Mouse (Mus musculus): ENCODE results near the gene Mex3a. TPM values are rescaled to one million over a fixed set of nuclear protein-coding genes. Genes with fewer than 3 reads are reported as not detected.

Mex3a gene
- polyA plus RNA-seq, 1 experiment from 2014 or later = 18.6 TPM

DNA sequence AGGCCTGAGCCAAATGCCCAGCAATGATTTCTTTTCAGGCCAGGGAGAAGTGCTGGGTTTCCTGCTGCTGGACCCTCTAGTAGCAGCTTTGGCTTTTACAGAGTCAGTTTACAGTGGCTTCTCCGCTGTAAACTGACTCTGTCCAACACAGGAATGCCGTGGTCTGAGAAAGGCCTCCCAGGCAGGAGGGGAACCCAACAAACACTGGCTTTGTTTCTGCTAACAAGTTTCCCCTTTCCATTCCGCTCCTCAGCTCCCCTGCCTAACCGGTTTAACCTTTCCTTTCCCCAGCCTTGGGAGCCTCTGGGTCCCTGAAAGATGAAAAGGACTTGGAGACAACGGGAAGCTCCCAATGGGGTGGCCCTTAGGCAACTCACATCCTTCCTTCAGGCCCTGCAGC, 58.1 kb downstream of the Mex3a start:
- no peak for ATAC-seq (ENCODE audit: low FRiP score, low TSS enrichment)
- H3K4me2 ChIP-seq (replicated peaks; ENCODE audit: low read depth, low read length) = no peak overlapping the region
- H3K27me3 ChIP-seq (ENCODE audit: insufficient read depth, low read length) = no peaks in the 10 kb centered on the region
- H3K4me3 ChIP-seq (ENCODE audit: low read length) = no peak overlapping the region
- H3K9ac ChIP-seq (replicated peaks; ENCODE audit: low read length) = 0 out of 2 replicates have a peak overlapping the region, but pooled peaks have one; percentile 3
- H3K36me3 ChIP-seq (ENCODE audit: insufficient read depth, low read length) = peaks cover 31% of the 10 kb centered on the region
- H3K4me1 ChIP-seq (ENCODE audit: insufficient read depth, low read length) = peaks cover 20% of the 10 kb centered on the region
- no peaks in the 10 kb centered on the region for H3K9me3 ChIP-seq (ENCODE audit: low read length)
- WGBS = 18% methylated on average over 5 of the region's 5 CpGs
- peak overlapping the region; percentile 7 for H3K27ac ChIP-seq (ENCODE audit: low read length)

MicroRNAs within 50 kb of the gene (microRNA counts, 519-probe panel; counts per million panel counts)
- 104 counts per million, percentile 35 among the panel's probes with 10 or more counts for microRNA mmu-miR-1905

Small RNA genes within 50 kb of the gene (microRNA-seq; reads per million reads assigned to microRNA genes)
- gene Mir1905 = not detected

Other genes starting within 250 kb of the Mex3a start
- gene Gm38392, start 245.2 kb upstream of the Mex3a start, polyA plus RNA-seq (2015; fragmentation: Nextera tagmentation; extraction: Ambion mirVana) = 0.15 and 2.2 TPM in 2 replicates
- 12.3 and 15.3 TPM in 2 replicates for gene Tsacc, start 235.4 kb upstream of the Mex3a start, polyA plus RNA-seq (2015; fragmentation: Nextera tagmentation; extraction: Ambion mirVana)
- 575 and 599 TPM in 2 replicates for gene Cct3, start 235.3 kb upstream of the Mex3a start, polyA plus RNA-seq (2015; fragmentation: Nextera tagmentation; extraction: Ambion mirVana)
- 273 and 278 TPM in 2 replicates for gene Glmp, start 207.4 kb upstream of the Mex3a start, polyA plus RNA-seq (2015; fragmentation: Nextera tagmentation; extraction: Ambion mirVana)
- gene Tmem79, start 196.2 kb upstream of the Mex3a start, polyA plus RNA-seq (2015; fragmentation: Nextera tagmentation; extraction: Ambion mirVana) = 7.8 and 7.9 TPM in 2 replicates
- gene Smg5, start 196.1 kb upstream of the Mex3a start, polyA plus RNA-seq (2015; fragmentation: Nextera tagmentation; extraction: Ambion mirVana) = 54.7 and 61.8 TPM in 2 replicates
- gene Paqr6, start 167.8 kb upstream of the Mex3a start, polyA plus RNA-seq (2015; fragmentation: Nextera tagmentation; extraction: Ambion mirVana) = 19.1 and 22.1 TPM in 2 replicates
- 0.22 and 0.71 TPM in 2 replicates for gene Bglap3, start 159.7 kb upstream of the Mex3a start, polyA plus RNA-seq (2015; fragmentation: Nextera tagmentation; extraction: Ambion mirVana)
- gene Bglap2, start 153.7 kb upstream of the Mex3a start, polyA plus RNA-seq (2015; fragmentation: Nextera tagmentation; extraction: Ambion mirVana) = not detected in 2 replicates
- gene Bglap, start 147.9 kb upstream of the Mex3a start, polyA plus RNA-seq (2015; fragmentation: Nextera tagmentation; extraction: Ambion mirVana) = 0.56 TPM in 1 of 2 replicates, not detected in the other
- gene Pmf1, start 122.1 kb upstream of the Mex3a start, polyA plus RNA-seq (2015; fragmentation: Nextera tagmentation; extraction: Ambion mirVana) = 144 and 152 TPM in 2 replicates
- 21.7 and 22.2 TPM in 2 replicates for gene Slc25a44, start 107.3 kb upstream of the Mex3a start, polyA plus RNA-seq (2015; fragmentation: Nextera tagmentation; extraction: Ambion mirVana)
- gene Sema4a, start 71.2 kb upstream of the Mex3a start, polyA plus RNA-seq (2015; fragmentation: Nextera tagmentation; extraction: Ambion mirVana) = 19.6 and 25.3 TPM in 2 replicates
- 89.9 and 100 TPM in 2 replicates for gene Lmna, start 22.4 kb upstream of the Mex3a start, polyA plus RNA-seq (2015; fragmentation: Nextera tagmentation; extraction: Ambion mirVana)
- gene Rab25, start 15.9 kb downstream of the Mex3a start, polyA plus RNA-seq (2015; fragmentation: Nextera tagmentation; extraction: Ambion mirVana) = 17.3 and 23.9 TPM in 2 replicates
- gene Lamtor2, start 20.7 kb downstream of the Mex3a start, polyA plus RNA-seq (2015; fragmentation: Nextera tagmentation; extraction: Ambion mirVana) = 189 and 207 TPM in 2 replicates
- 52.7 and 57.8 TPM in 2 replicates for gene Ubqln4, start 21.4 kb downstream of the Mex3a start, polyA plus RNA-seq (2015; fragmentation: Nextera tagmentation; extraction: Ambion mirVana)
- gene Ssr2, start 43.5 kb downstream of the Mex3a start, polyA plus RNA-seq (2015; fragmentation: Nextera tagmentation; extraction: Ambion mirVana) = 269 and 323 TPM in 2 replicates
- gene Arhgef2, start 73.6 kb downstream of the Mex3a start, polyA plus RNA-seq (2015; fragmentation: Nextera tagmentation; extraction: Ambion mirVana) = 103 and 119 TPM in 2 replicates
- gene Rxfp4, start 120.7 kb downstream of the Mex3a start, polyA plus RNA-seq (2015; fragmentation: Nextera tagmentation; extraction: Ambion mirVana) = not detected in 2 replicates
- gene Khdc4, start 153.4 kb downstream of the Mex3a start, polyA plus RNA-seq (2015; fragmentation: Nextera tagmentation; extraction: Ambion mirVana) = 92.2 and 97.3 TPM in 2 replicates
- gene Rit1, start 184.4 kb downstream of the Mex3a start, polyA plus RNA-seq (2015; fragmentation: Nextera tagmentation; extraction: Ambion mirVana) = 59.5 and 59.6 TPM in 2 replicates
- 12.6 and 13.7 TPM in 2 replicates for gene Syt11, start 242.8 kb downstream of the Mex3a start, polyA plus RNA-seq (2015; fragmentation: Nextera tagmentation; extraction: Ambion mirVana)

All from kidney, embryonic 16.5 days (tissue).